Mouse (Mus musculus) hindbrain, embryonic 13.5 days (tissue): ENCODE results near the gene Npas2. TPM values are rescaled to one million over a fixed set of nuclear protein-coding genes. Genes with fewer than 3 reads are reported as not detected.

Source experiments
- ATAC-seq: fragments of 200-750 bp; cut with Nextera tagmentation; 2 replicates; pipeline ENCODE4 v1.8.0; 2017; ENCODE audit warnings: moderate TSS enrichment; ENCODE audit not compliant: low FRiP score
- H3K27ac ChIP-seq: fragments of 300-500 bp; sonication (generic); 2 replicates; pipeline ENCODE4 v1.5.1; 2015; ENCODE audit warnings: inconsistent platforms, mild to moderate bottlenecking, moderate library complexity
- H3K27me3 ChIP-seq: fragments of 300-500 bp; sonication (generic); 2 replicates; pipeline ENCODE4 v1.6.1; 2015; ENCODE audit warnings: mild to moderate bottlenecking, inconsistent platforms
- H3K36me3 ChIP-seq: fragments of 300-500 bp; sonication (generic); 2 replicates; pipeline ENCODE4 v1.6.1; 2015; ENCODE audit warnings: mild to moderate bottlenecking, inconsistent platforms
- H3K4me1 ChIP-seq: fragments of 300-500 bp; sonication (generic); replicated peaks from 2 replicates; pipeline ENCODE4 v1.6.1; 2015; ENCODE audit warnings: inconsistent platforms
- H3K4me2 ChIP-seq: fragments of 300-500 bp; sonication (generic); 2 replicates; pipeline ENCODE4 v1.6.1; 2015; ENCODE audit warnings: inconsistent platforms, mild to moderate bottlenecking, moderate library complexity
- H3K4me3 ChIP-seq: fragments of 300-500 bp; sonication (generic); 2 replicates; pipeline ENCODE4 v1.5.1; 2015; ENCODE audit warnings: mild to moderate bottlenecking, inconsistent platforms
- H3K9ac ChIP-seq: fragments of 300-500 bp; sonication (generic); 2 replicates; pipeline ENCODE4 v1.6.1; 2015; ENCODE audit warnings: mild to moderate bottlenecking, inconsistent platforms
- H3K9me3 ChIP-seq: fragments of 300-500 bp; sonication (generic); 2 replicates; pipeline ENCODE4 v1.6.1; 2016; ENCODE audit warnings: inconsistent platforms
- WGBS: fragments of 180-500 bp; shearing (Covaris S2); methylation state at CpG from one replicate; pipeline ENCODE4 v1.1.7; 2015; 5-methylcytosine and 5-hydroxymethylcytosine counted together
- polyA plus RNA-seq: library from polyadenylated mRNA; unstranded; fragments of >200 nt; fragmentation: Nextera tagmentation; extraction: Ambion mirVana; gene quantifications from 2 replicates; pipeline ENCODE4 v1.2.1, GENCODE M21; 2015

Gene Npas2
- polyA plus RNA-seq, 1 experiment from 2014 or later: 0.40 TPM

- WGBS: 88% methylated on average over 5 of the region's 5 CpGs
These were observed 180.8 kb downstream of the Npas2 start for GRCm38 (mm10) chr1:39374231-39374809.

GRCm38 (mm10) chr1:39376121-39376520, 182.6 kb downstream of the Npas2 start:
- Histone ChIP-seq H3K36me3 (peaks cover 52% of the 10 kb centered on the region), H3K4me3 (no peak overlapping the region), H3K27me3 (no peaks in the 10 kb centered on the region), H3K4me1 (no peaks in the 10 kb centered on the region), H3K27ac (no peak overlapping the region), H3K9ac (no peak overlapping the region), H3K9me3 (no peaks in the 10 kb centered on the region), H3K4me2 (no peak overlapping the region)
- no peak for ATAC-seq
- 86% methylated on average over 7 of the region's 7 CpGs for WGBS

More at GRCm38 (mm10) chr1:39374231-39374809, 180.8 kb downstream of the Npas2 start:
- Histone ChIP-seq H3K4me1 (peaks cover 4% of the 10 kb centered on the region), H3K27me3 (no peaks in the 10 kb centered on the region), H3K4me2 (no peak overlapping the region), H3K9me3 (no peaks in the 10 kb centered on the region), H3K27ac (no peak overlapping the region), H3K4me3 (no peak overlapping the region), H3K9ac (no peak overlapping the region), H3K36me3 (peaks cover 68% of the 10 kb centered on the region)
- ATAC-seq: no peak

GRCm38 (mm10) chr1:39376726-39377240, 183.3 kb downstream of the Npas2 start:
- Histone ChIP-seq H3K27ac (no peak overlapping the region), H3K36me3 (peaks cover 46% of the 10 kb centered on the region), H3K4me2 (no peak overlapping the region), H3K9ac (no peak overlapping the region), H3K9me3 (no peaks in the 10 kb centered on the region), H3K4me1 (no peaks in the 10 kb centered on the region), H3K4me3 (no peak overlapping the region), H3K27me3 (no peaks in the 10 kb centered on the region)
- ATAC-seq: no peak
- 93% methylated on average over 9 of the region's 9 CpGs for WGBS

- WGBS: 88% methylated on average over 1 of the region's 1 CpGs
- H3K4me1 ChIP-seq: no peaks in the 10 kb centered on the region
- no peak for ATAC-seq
These were observed 185.0 kb downstream of the Npas2 start for GRCm38 (mm10) chr1:39378540-39378939.

GRCm38 (mm10) chr1:39379021-39379420, 185.5 kb downstream of the Npas2 start:
- 81% methylated on average over 5 of the region's 5 CpGs for WGBS
- no peak for ATAC-seq
- H3K36me3 ChIP-seq: peaks cover 26% of the 10 kb centered on the region; the same call in 1 of the 2 replicates

More at GRCm38 (mm10) chr1:39378540-39378939, 185.0 kb downstream of the Npas2 start:
- Histone ChIP-seq H3K27me3 (no peaks in the 10 kb centered on the region), H3K4me3 (no peak overlapping the region), H3K9ac (no peak overlapping the region), H3K9me3 (no peaks in the 10 kb centered on the region), H3K36me3 (peaks cover 29% of the 10 kb centered on the region), H3K27ac (no peak overlapping the region), H3K4me2 (no peak overlapping the region)

GRCm38 (mm10) chr1:39381017-39381416, 187.5 kb downstream of the Npas2 start:
- H3K9me3 ChIP-seq: no peaks in the 10 kb centered on the region
- no peaks in the 10 kb centered on the region for H3K4me1 ChIP-seq
- H3K27ac ChIP-seq: no peak overlapping the region
- H3K9ac ChIP-seq: no peak overlapping the region
- H3K27me3 ChIP-seq: no peaks in the 10 kb centered on the region
- H3K4me2 ChIP-seq: no peak overlapping the region
- ATAC-seq: no peak
- whole genome bisulfite sequencing: 80% methylated on average over 9 of the region's 9 CpGs
- no peak overlapping the region for H3K4me3 ChIP-seq
- H3K36me3 ChIP-seq: peaks cover 27% of the 10 kb centered on the region

More at GRCm38 (mm10) chr1:39379021-39379420, 185.5 kb downstream of the Npas2 start:
- Histone ChIP-seq H3K9ac (no peak overlapping the region), H3K4me2 (no peak overlapping the region), H3K27ac (no peak overlapping the region), H3K4me3 (no peak overlapping the region), H3K27me3 (no peaks in the 10 kb centered on the region), H3K9me3 (no peaks in the 10 kb centered on the region), H3K4me1 (no peaks in the 10 kb centered on the region)

- ATAC-seq: no peak
- WGBS: 85% methylated on average over 9 of the region's 9 CpGs
- Histone ChIP-seq H3K36me3 (peaks cover 12% of the 10 kb centered on the region), H3K9me3 (no peaks in the 10 kb centered on the region), H3K4me1 (no peaks in the 10 kb centered on the region), H3K4me2 (no peak overlapping the region), H3K4me3 (no peak overlapping the region), H3K9ac (no peak overlapping the region), H3K27me3 (no peaks in the 10 kb centered on the region), H3K27ac (no peak overlapping the region)
These were observed 191.4 kb downstream of the Npas2 start for GRCm38 (mm10) chr1:39384914-39385313.

- 0 out of 2 replicates have a peak, but pooled peaks cover 3% of the 10 kb centered on the region for H3K4me1 ChIP-seq
- H3K9me3 ChIP-seq: no peaks in the 10 kb centered on the region
- no peak overlapping the region for H3K4me2 ChIP-seq
- no peak for ATAC-seq
- 83% methylated on average over 3 of the region's 3 CpGs for WGBS
- no peak overlapping the region for H3K4me3 ChIP-seq
- no peak overlapping the region for H3K9ac ChIP-seq
- H3K27me3 ChIP-seq: no peaks in the 10 kb centered on the region
- no peak overlapping the region for H3K27ac ChIP-seq
- peaks cover 8% of the 10 kb centered on the region; the same call in 1 of the 2 replicates for H3K36me3 ChIP-seq
These were observed 192.9 kb downstream of the Npas2 start for GRCm38 (mm10) chr1:39386456-39386855.

- Histone ChIP-seq H3K4me1 (0 out of 2 replicates have a peak, but pooled peaks cover 3% of the 10 kb centered on the region), H3K27ac (no peak overlapping the region), H3K9me3 (no peaks in the 10 kb centered on the region), H3K27me3 (no peaks in the 10 kb centered on the region), H3K36me3 (peaks cover 8% of the 10 kb centered on the region; the same call in 1 of the 2 replicates), H3K9ac (no peak overlapping the region), H3K4me3 (no peak overlapping the region), H3K4me2 (no peak overlapping the region)
- ATAC-seq: no peak
- 88% methylated on average over 4 of the region's 4 CpGs for WGBS
These were observed 194.0 kb downstream of the Npas2 start for GRCm38 (mm10) chr1:39387497-39387896.

GRCm38 (mm10) chr1:39388163-39388562, 194.6 kb downstream of the Npas2 start:
- Histone ChIP-seq H3K9ac (no peak overlapping the region), H3K27ac (no peak overlapping the region), H3K9me3 (no peaks in the 10 kb centered on the region), H3K4me3 (no peak overlapping the region), H3K4me1 (0 out of 2 replicates have a peak, but pooled peaks cover 3% of the 10 kb centered on the region), H3K4me2 (no peak overlapping the region), H3K36me3 (peaks cover 8% of the 10 kb centered on the region; the same call in 1 of the 2 replicates), H3K27me3 (no peaks in the 10 kb centered on the region)
- no peak for ATAC-seq
- 88% methylated on average over 2 of the region's 2 CpGs for WGBS

- H3K4me2 ChIP-seq: no peak overlapping the region
- no peaks in the 10 kb centered on the region for H3K27me3 ChIP-seq
- no peak for ATAC-seq
- peaks cover 8% of the 10 kb centered on the region; the same call in 1 of the 2 replicates for H3K36me3 ChIP-seq
- no peaks in the 10 kb centered on the region for H3K9me3 ChIP-seq
- H3K27ac ChIP-seq: no peak overlapping the region
- no peak overlapping the region for H3K4me3 ChIP-seq
- peaks cover 8% of the 10 kb centered on the region; the same call in 1 of the 2 replicates for H3K4me1 ChIP-seq
- H3K9ac ChIP-seq: no peak overlapping the region
- 93% methylated on average over 11 of the region's 11 CpGs for WGBS
These were observed 195.8 kb downstream of the Npas2 start for GRCm38 (mm10) chr1:39389338-39389737.

GRCm38 (mm10) chr1:39391652-39392051, 198.1 kb downstream of the Npas2 start:
- no peak overlapping the region for H3K27ac ChIP-seq
- H3K27me3 ChIP-seq: no peaks in the 10 kb centered on the region
- H3K9me3 ChIP-seq: no peaks in the 10 kb centered on the region
- H3K4me1 ChIP-seq: peaks cover 8% of the 10 kb centered on the region; the same call in 1 of the 2 replicates
- H3K4me2 ChIP-seq: no peak overlapping the region
- ATAC-seq: peak; percentile 50; the same call in 1 of the 2 replicates
- H3K36me3 ChIP-seq: peaks cover under 1% of the 10 kb centered on the region; the same call in 1 of the 2 replicates
- no peak overlapping the region for H3K9ac ChIP-seq
- no peak overlapping the region for H3K4me3 ChIP-seq
- WGBS: 95% methylated on average over 6 of the region's 6 CpGs

GRCm38 (mm10) chr1:39392189-39392588, 198.7 kb downstream of the Npas2 start:
- Histone ChIP-seq H3K4me2 (no peak overlapping the region), H3K4me3 (no peak overlapping the region), H3K4me1 (peaks cover 8% of the 10 kb centered on the region; the same call in 1 of the 2 replicates), H3K27ac (no peak overlapping the region), H3K36me3 (peaks cover 6% of the 10 kb centered on the region), H3K27me3 (no peaks in the 10 kb centered on the region), H3K9me3 (no peaks in the 10 kb centered on the region), H3K9ac (no peak overlapping the region)
- peak; percentile 49; the same call in 1 of the 2 replicates for ATAC-seq
- WGBS: 55% methylated on average over 3 of the region's 3 CpGs
